Mouse (Mus musculus): ENCODE measurements around the gene Bcdin3d. TPM values are rescaled to one million over a fixed set of nuclear protein-coding genes. Genes with fewer than 3 reads are reported as not detected.
A peak's percentile ranks its signal among the peaks of the same experiment; 100 is the strongest.
"Not testable (repeated sequence)": the region's sequence is repeated elsewhere in the genome, so short reads cannot be mapped to it uniquely, and the experiment has no call there.

Gene Bcdin3d
- polyA plus RNA-seq, 1 experiment from 2014 or later, result 25.5 TPM

- ATAC-seq (replicated peaks), result no peak
- Histone ChIP-seq H3K27me3 (no peaks in the 10 kb centered on the region), H3K4me3 (no peak overlapping the region), H3K27ac (replicated peaks) (no peak overlapping the region), H3K36me3 (no peaks in the 10 kb centered on the region), H3K4me2 (replicated peaks) (no peak overlapping the region), H3K4me1 (peaks cover 55% of the 10 kb centered on the region), H3K9me3 (no peaks in the 10 kb centered on the region), H3K9ac (replicated peaks) (no peak overlapping the region)
- WGBS, result 82% methylated on average over 11 of the region's 11 CpGs
These were observed 21.2 kb downstream of the Bcdin3d start for GRCm38 (mm10) chr15:99453153-99453900.

- 86% methylated on average over 8 of the region's 8 CpGs for WGBS
- no peak overlapping the region for H3K9ac ChIP-seq (replicated peaks)
- no peaks in the 10 kb centered on the region for H3K27me3 ChIP-seq
- peak overlapping the region; percentile 28; the same call in 1 of the 2 replicates for H3K27ac ChIP-seq (replicated peaks)
- H3K4me1 ChIP-seq, result peaks cover 30% of the 10 kb centered on the region
- H3K9me3 ChIP-seq, result no peaks in the 10 kb centered on the region
- ATAC-seq (replicated peaks), result no peak
- no peak overlapping the region for H3K4me3 ChIP-seq
- H3K4me2 ChIP-seq (replicated peaks), result no peak overlapping the region
- H3K36me3 ChIP-seq, result 0 out of 2 replicates have a peak, but pooled peaks cover 3% of the 10 kb centered on the region
These were observed 24.7 kb downstream of the Bcdin3d start for GRCm38 (mm10) chr15:99449751-99450280.

DNA sequence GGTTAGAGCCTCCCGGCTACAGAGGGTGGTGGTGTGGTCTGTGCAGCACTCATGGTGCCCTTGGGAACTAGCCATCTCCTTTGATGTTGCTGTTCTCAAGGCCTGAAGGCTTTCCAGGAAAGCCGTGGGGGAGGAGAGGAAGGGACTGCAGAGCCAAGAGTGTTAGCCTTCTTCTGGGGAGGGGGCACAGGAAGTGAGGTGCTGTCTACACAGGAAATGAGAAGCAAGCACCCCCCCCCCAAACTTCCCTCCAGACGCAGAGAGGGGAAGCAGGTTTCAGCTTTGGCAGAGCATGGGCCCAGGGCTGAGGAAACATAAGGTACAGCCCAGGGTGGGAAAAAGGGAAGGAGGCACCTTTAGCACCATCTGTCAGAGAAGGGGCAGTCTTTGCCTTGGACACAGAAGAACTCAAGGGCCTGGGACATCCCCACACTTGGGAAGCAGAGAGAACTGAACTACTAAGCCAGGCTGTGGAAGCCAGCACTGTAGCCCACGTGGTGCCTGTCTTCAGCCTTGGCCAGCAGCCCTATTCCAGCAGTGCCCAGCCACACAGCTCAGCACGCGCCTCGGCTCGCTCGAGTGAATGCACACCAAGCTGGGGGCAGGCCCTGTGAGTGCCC is 25.3 kb downstream of the Bcdin3d start:
- no peak overlapping the region for H3K4me2 ChIP-seq (replicated peaks)
- H3K9ac ChIP-seq (replicated peaks), result no peak overlapping the region
- H3K4me1 ChIP-seq, result peaks cover 25% of the 10 kb centered on the region
- H3K27me3 ChIP-seq, result no peaks in the 10 kb centered on the region
- peak; percentile 64 for ATAC-seq (replicated peaks)
- 0 out of 2 replicates have a peak, but pooled peaks cover 3% of the 10 kb centered on the region for H3K36me3 ChIP-seq
- H3K4me3 ChIP-seq, result no peak overlapping the region
- peak overlapping the region; percentile 28; the same call in 1 of the 2 replicates for H3K27ac ChIP-seq (replicated peaks)
- no peaks in the 10 kb centered on the region for H3K9me3 ChIP-seq
- 50% methylated on average over 9 of the region's 9 CpGs for WGBS

- peaks cover 16% of the 10 kb centered on the region for H3K4me1 ChIP-seq
- not testable (repeated sequence) for H3K9ac ChIP-seq (replicated peaks); ATAC-seq (replicated peaks); H3K9me3 ChIP-seq; H3K4me2 ChIP-seq (replicated peaks); H3K27ac ChIP-seq (replicated peaks); H3K27me3 ChIP-seq; H3K36me3 ChIP-seq; H3K4me3 ChIP-seq
- 94% methylated on average over 10 of the region's 10 CpGs for WGBS
These were observed 28.4 kb downstream of the Bcdin3d start for GRCm38 (mm10) chr15:99446136-99446535.

- Histone ChIP-seq H3K36me3 (0 out of 2 replicates have a peak, but pooled peaks cover 3% of the 10 kb centered on the region), H3K9ac (replicated peaks) (no peak overlapping the region), H3K4me1 (peaks cover 22% of the 10 kb centered on the region), H3K9me3 (no peaks in the 10 kb centered on the region), H3K4me2 (replicated peaks) (no peak overlapping the region), H3K27me3 (no peaks in the 10 kb centered on the region), H3K4me3 (no peak overlapping the region), H3K27ac (replicated peaks) (no peak overlapping the region)
- 55% methylated on average over 6 of the region's 6 CpGs for WGBS
- no peak for ATAC-seq (replicated peaks)
These were observed 29.0 kb downstream of the Bcdin3d start for GRCm38 (mm10) chr15:99445567-99445966.

DNA sequence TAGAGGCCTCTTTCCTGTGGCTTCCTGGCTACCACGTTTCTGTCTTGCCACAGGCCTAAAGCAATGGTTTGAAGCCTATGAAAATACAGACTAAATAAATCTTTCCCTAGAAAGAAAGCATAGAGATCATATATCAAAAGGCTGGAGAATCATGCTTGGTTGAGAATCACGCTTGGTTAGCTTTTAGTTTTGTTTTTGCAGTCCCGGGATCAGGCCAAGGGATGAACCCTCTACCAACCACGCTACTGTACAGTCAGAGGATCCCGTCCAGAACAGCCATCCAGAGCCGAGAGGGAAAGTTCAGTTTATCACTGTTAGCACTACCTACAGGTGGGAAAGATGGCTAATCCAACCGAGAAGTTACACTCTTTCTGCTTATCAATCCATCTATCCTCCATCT is 32.2 kb downstream of the Bcdin3d start:
- no peaks in the 10 kb centered on the region for H3K27me3 ChIP-seq
- no peak for ATAC-seq (replicated peaks)
- WGBS, result 86% methylated on average over 7 of the region's 7 CpGs
- peaks cover 16% of the 10 kb centered on the region for H3K4me1 ChIP-seq
- no peak overlapping the region for H3K9ac ChIP-seq (replicated peaks)
- H3K36me3 ChIP-seq, result 0 out of 2 replicates have a peak, but pooled peaks cover 3% of the 10 kb centered on the region
- no peak overlapping the region for H3K27ac ChIP-seq (replicated peaks)
- no peaks in the 10 kb centered on the region for H3K9me3 ChIP-seq
- H3K4me2 ChIP-seq (replicated peaks), result no peak overlapping the region
- H3K4me3 ChIP-seq, result no peak overlapping the region

DNA sequence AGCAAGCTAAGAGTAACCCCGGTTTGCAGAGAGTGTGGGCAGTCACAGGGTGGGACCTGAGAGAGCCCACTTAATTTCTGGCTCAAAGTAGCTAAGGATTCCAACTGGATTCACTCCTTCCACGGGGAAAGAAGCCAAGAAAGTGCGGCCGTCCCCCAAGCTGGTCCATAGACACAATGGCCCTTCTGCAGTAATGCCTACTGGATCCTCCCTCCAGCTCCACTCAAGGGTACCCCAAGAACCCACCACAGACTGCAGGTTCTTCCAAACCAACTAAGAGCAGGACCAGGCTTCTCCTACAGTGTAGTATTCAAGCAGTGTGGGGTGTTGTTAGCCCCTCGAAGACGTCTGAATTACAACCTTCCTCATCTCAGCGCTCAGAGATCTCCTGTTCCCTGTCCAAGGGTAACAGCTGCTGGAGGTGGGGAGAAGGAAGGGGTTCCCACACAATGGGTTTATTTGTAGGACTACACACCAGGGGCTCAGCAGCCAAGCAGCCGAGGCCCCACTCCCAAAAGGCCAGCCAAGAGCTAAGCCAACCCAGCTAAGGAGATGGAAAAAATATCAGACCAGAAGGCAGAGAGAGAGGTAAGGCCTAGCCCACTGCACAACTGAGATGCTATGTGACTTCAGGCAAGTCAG is 33.6 kb downstream of the Bcdin3d start:
- Histone ChIP-seq H3K9me3 (no peaks in the 10 kb centered on the region), H3K27ac (replicated peaks) (peak overlapping the region; percentile 81), H3K4me3 (no peak overlapping the region), H3K4me2 (replicated peaks) (no peak overlapping the region), H3K27me3 (no peaks in the 10 kb centered on the region), H3K9ac (replicated peaks) (no peak overlapping the region), H3K4me1 (peaks cover 24% of the 10 kb centered on the region), H3K36me3 (no peaks in the 10 kb centered on the region)
- 38% methylated on average over 8 of the region's 8 CpGs for WGBS
- ATAC-seq (replicated peaks), result peak; percentile 19; the same call in 1 of the 2 replicates

- H3K9me3 ChIP-seq, result no peaks in the 10 kb centered on the region
- no peaks in the 10 kb centered on the region for H3K27me3 ChIP-seq
- peak overlapping the region; percentile 2; the same call in 1 of the 2 replicates for H3K4me2 ChIP-seq (replicated peaks)
- peaks cover 26% of the 10 kb centered on the region for H3K4me1 ChIP-seq
- H3K9ac ChIP-seq (replicated peaks), result no peak overlapping the region
- H3K4me3 ChIP-seq, result no peak overlapping the region
- peak; percentile 83 for ATAC-seq (replicated peaks)
- H3K27ac ChIP-seq (replicated peaks), result peak overlapping the region; percentile 81
- no peaks in the 10 kb centered on the region for H3K36me3 ChIP-seq
- 41% methylated on average over 2 of the region's 2 CpGs for whole genome bisulfite sequencing
These were observed 34.3 kb downstream of the Bcdin3d start for GRCm38 (mm10) chr15:99440112-99440815.

DNA sequence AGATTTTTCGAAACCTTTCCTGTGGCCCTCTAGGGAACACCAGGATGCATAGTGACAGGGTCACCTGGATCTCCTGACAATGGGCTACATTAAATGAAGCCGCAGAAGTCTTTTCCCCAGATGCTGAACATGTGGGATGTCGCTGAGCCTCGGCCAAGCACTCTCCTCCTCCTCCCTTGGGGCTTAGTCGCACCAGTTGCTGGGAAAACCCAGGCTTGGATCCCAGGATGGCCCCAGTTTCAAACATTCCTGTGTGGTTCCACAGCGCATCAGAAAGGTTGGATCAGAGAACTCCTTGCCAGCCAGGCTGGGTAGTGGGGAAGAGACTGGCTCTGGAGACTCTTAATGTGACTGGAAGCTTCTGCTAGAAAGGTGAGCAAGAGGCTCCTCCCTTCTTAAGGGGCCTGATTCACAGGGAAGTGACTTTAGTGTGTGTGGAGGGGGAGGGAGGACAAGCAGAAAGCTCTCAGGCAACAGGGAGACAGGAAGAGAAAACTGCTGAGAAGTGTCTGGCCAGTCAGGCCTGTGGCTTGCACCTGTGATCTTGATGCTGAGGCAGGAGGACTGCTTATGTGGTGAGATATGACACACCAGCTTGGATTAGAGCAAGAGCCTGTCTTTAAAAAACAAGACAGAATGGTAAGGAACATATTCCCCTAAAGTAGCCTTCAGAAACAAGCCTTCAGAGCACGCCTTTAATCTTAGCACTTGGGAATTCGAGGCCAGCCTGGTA is 35.4 kb downstream of the Bcdin3d start:
- no peak overlapping the region for H3K9ac ChIP-seq (replicated peaks)
- no peaks in the 10 kb centered on the region for H3K9me3 ChIP-seq
- H3K36me3 ChIP-seq, result no peaks in the 10 kb centered on the region
- H3K4me3 ChIP-seq, result no peak overlapping the region
- ATAC-seq (replicated peaks), result no peak
- H3K4me1 ChIP-seq, result peaks cover 30% of the 10 kb centered on the region
- H3K4me2 ChIP-seq (replicated peaks), result no peak overlapping the region
- H3K27ac ChIP-seq (replicated peaks), result 0 out of 2 replicates have a peak overlapping the region, but pooled peaks have one; percentile 8
- WGBS, result 83% methylated on average over 8 of the region's 8 CpGs
- no peaks in the 10 kb centered on the region for H3K27me3 ChIP-seq

- Histone ChIP-seq H3K9ac (replicated peaks) (no peak overlapping the region), H3K4me2 (replicated peaks) (no peak overlapping the region), H3K9me3 (no peaks in the 10 kb centered on the region), H3K27ac (replicated peaks) (no peak overlapping the region), H3K4me3 (no peak overlapping the region), H3K36me3 (peaks cover 16% of the 10 kb centered on the region; the same call in 1 of the 2 replicates), H3K27me3 (no peaks in the 10 kb centered on the region), H3K4me1 (peaks cover 14% of the 10 kb centered on the region)
- ATAC-seq (replicated peaks), result no peak
- WGBS, result 90% methylated on average over 12 of the region's 12 CpGs
These were observed 40.6 kb downstream of the Bcdin3d start for GRCm38 (mm10) chr15:99433913-99434312.

- Histone ChIP-seq H3K9me3 (no peaks in the 10 kb centered on the region), H3K36me3 (peaks cover 21% of the 10 kb centered on the region; the same call in 1 of the 2 replicates), H3K4me1 (peaks cover 14% of the 10 kb centered on the region), H3K27ac (replicated peaks) (no peak overlapping the region), H3K4me2 (replicated peaks) (no peak overlapping the region), H3K27me3 (no peaks in the 10 kb centered on the region), H3K4me3 (no peak overlapping the region), H3K9ac (replicated peaks) (no peak overlapping the region)
- 87% methylated on average over 16 of the region's 16 CpGs for WGBS
- no peak for ATAC-seq (replicated peaks)
These were observed 41.3 kb downstream of the Bcdin3d start for GRCm38 (mm10) chr15:99433081-99433718.

Measured in forebrain, embryonic 15.5 days (tissue).